Mouse (Mus musculus) layer of hippocampus, adult 11-12 months (tissue): ENCODE results near the gene Fpgs.
A peak's percentile ranks its signal among the peaks of the same experiment; 100 is the strongest.

Experiments used
- DNase-seq: peaks from one replicate; pipeline ENCODE4 v3.0.0; 2022; ENCODE audit warnings: low spot score

Fpgs gene

GRCm38 (mm10) chr2:32724832-32725790 lies 21.2 kb upstream of the Fpgs start:
- no peak for DNase-seq

GRCm38 (mm10) chr2:32724149-32724548 lies 20.2 kb upstream of the Fpgs start:
- DNase-seq: no peak

DNA sequence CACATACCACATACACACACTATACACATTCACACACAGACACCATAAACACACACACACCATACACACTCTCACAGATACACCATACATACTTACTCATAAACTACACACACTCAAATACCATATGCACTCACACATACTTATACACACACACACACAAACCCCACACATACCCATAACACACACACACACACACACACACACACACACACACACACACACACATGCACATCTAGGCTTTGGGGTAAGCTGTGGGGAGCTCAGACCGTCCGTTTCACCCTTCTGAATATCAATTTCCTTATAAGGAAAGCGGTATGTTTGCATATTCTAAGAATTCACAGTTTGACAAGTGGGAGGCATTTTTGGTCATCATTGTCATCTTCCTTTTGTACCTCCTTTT lies 18.6 kb upstream of the Fpgs start:
- no peak for DNase-seq

GRCm38 (mm10) chr2:32722046-32722445 lies 18.1 kb upstream of the Fpgs start:
- no peak for DNase-seq

DNA sequence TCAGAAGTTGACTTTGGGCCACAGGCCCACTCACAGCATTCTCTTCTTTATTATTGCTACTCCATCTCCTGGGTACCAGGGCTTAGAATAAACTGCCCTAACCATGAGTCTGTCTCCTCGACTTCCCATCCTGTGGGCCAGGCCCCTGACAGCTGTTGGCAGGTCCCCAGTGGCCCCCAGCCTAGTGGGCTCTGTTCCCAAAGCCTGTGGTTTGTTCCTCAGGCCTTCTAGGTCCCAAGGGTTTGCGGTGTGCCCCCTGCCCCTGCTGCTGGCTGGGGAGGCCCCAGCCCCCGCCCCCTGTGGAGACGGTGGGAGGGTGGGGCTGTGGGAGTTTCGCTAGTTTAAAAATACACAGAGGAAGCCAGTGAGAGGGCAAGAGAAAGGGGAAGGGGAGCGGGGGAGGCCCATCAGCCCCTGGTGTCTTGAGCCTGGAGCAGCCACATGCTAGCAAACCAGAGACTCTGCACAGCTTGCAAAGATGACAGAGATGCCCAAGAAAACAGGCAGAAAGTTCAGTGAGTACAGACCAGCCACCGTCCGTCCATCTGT lies 16.8 kb upstream of the Fpgs start, which contains the start of gene Sh2d3c:
Sh2d3c (plus strand) TSS at position 375 of the 549 bp plus-strand sequence.
- peak; percentile 54 for DNase-seq

- DNase-seq: no peak
Measured at GRCm38 (mm10) chr2:32720053-32720452, 16.1 kb upstream of the Fpgs start.

DNA sequence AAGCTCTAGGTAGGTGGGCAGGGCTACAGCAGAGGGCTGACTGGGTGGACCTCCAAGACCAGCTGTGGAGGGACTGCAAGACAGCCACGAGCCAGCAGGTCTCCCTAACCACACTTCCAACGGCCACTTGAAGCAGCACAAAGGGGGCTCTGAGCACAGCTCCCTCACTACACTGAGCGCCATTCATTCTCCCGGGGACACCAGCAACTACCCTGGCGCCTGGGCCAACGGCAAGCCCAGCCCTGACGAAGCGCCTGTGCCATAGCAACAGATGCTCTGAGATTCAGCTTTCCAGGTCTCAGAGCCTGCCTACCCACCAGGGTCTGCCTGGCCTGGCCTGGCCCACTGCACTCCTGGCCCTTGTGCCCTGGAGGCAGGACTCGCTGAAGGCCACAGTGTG lies 14.8 kb upstream of the Fpgs start:
- DNase-seq: no peak

DNA sequence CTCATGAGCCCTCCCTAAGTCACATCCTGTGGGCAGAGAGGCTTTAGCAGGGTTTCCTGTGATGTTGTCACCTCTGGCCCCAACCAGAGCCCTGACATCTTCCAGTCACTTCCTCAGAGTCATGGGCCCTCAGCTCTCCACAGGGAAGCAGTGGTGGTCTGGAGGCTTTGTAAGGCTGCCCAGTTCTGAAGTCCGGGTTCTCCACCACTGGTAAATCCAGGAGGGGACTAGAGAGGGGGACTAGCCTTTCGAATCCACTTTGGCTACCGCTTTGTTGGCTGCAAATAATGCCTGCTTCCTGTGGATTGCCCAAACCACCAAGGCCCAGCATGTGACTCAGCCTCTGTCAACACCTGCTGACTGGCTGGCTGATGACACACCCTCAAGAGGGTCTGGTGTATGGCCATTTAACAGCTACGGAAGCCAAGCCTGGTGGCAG lies 11.1 kb upstream of the Fpgs start:
- no peak for DNase-seq

- DNase-seq: no peak
Measured at GRCm38 (mm10) chr2:32714117-32714986, 10.4 kb upstream of the Fpgs start.

DNA sequence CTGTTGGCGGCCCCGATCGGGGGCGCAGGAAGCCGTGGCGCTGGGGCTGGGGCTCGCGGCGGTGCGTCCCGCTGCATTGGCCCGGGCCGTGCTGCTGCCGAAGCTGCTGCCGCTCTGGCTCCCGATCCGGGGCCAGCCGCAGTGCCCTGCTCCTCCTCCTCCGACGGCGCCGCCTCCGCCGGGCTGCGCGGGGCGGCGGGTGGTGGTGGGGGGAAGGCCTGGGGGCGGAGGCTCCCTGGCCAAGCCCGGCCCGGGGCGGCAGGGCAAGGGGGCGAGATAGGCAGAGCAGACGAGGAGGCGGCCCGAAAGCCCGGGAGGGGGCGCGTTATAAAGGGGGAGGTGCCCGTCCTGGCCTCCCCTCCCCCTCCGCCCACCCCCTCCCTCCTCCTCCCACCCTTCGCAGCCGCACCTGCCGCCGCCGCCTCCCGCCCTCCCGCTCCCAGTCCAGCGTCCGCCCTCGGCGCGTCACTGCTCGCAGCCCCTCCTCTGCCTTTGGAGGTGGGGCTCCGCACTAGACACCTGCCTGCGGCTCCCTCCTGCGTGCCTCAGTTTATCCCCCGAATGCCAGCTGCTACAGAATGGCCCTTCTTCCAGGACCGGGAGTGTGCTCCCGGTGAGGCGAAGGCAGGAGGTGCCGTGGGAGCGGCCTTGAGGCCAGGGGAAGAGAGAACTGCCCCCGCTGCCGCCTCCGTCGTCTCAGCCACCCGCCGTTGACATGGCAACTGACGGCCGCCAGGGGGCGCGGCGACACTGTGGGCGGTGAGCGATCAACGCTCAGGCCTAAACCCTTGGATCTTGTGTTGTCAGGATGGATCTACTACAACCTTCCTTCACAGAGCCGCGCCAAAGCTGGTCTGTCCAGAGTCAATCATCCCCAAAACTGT lies 9.2 kb upstream of the Fpgs start, which contains the start of gene Cdk9:
Cdk9 (minus strand) TSS at position 143 of the 884 bp plus-strand sequence.
- DNase-seq: peak; percentile 93

DNA sequence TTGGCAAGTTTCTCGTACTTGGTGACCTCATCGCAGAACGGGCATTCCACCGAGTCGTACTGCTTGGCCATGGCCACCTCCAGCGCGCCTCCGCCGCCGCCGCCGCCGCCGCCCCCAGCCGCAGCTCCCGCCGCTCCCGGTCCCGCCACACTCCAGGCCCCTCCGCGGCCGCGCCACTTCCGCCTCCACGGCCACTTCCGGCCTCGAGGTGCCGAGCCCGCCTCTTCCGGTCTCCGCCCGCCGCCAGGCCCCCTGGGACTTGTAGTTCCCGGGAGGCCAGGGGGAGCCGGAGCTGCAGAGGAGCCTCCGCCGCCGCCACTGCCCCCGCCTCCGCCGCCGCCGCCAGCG lies 8.6 kb upstream of the Fpgs start:
- peak; percentile 94 for DNase-seq

- peak; percentile 57 for DNase-seq
Measured at GRCm38 (mm10) chr2:32712108-32712551, 8.2 kb upstream of the Fpgs start.

GRCm38 (mm10) chr2:32711301-32712056 lies 7.5 kb upstream of the Fpgs start:
- no peak for DNase-seq

DNA sequence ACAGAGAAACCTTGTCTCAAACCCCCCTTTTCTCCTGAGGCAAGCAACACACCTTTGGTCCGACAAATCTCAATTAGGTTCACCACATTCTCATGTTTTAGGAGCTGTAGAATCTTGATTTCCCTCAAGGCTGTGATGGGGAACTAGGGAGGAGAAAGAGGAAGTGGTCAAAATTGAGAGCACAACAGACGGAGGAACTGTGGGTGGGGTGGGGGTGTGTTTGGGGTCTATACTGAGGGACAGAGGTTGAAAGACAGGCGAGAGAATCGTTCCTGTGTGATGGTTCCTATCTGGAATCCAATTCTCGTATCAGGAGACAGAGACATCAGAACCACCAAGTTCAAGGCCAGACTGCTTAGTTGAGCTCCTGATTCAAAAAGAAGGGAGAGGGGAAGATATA lies 6.5 kb upstream of the Fpgs start:
- no peak for DNase-seq

DNA sequence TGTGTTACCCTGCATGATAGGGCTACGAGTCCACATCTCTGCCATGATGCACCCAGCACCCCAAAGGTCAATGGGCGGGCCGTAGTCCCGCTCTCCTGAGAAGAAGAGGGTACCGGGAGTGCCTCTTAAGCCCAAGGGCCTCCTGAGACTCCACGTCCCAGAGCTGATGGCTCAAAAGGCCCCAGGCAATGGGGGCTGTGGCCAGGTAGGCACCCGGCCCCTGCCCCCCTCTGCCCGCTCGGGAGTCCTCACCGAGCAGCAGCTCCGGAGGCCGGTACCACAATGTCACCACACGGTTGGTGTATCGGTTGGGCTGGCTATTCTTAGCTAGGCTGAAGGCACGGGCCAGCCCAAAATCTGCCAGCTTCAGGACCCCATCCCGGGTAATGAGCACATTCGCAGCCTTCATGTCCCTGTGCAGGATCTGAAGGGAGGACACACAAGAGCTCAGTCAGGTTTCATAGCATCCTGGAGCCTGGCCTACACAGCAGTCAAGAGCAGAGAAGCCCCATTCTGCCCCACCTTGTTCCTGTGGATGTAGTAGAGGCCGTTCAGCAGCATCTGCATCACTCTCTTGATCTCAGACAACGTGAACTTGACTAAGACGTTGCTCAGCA lies 5.7 kb upstream of the Fpgs start:
- no peak for DNase-seq

- no peak for DNase-seq
Measured at GRCm38 (mm10) chr2:32708643-32709042, 4.7 kb upstream of the Fpgs start.

- no peak for DNase-seq
Measured at GRCm38 (mm10) chr2:32706971-32707370, 3.0 kb upstream of the Fpgs start.

DNA sequence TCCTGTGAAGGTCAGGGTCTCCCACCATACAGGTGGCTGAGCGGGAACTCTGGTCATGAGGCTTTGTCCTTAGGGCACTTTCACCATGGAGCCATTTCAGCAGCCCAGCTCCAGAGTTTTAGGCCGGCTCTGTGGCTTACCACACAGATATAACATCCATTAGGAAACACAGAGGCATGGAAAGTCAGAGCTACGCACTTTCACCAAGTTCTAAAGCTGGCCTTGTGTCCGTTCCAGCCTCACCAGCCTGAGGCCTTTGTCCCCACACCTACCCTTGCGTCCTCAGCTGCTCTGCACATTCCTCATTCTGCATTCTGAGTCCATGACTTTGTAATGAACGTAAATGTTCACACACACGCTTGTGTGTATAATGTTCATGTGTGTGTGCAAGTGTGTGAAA lies 1.1 kb upstream of the Fpgs start:
- no peak for DNase-seq

GRCm38 (mm10) chr2:32703046-32703445 lies 899 bp downstream of the Fpgs start:
- DNase-seq: no peak
